Mouse (Mus musculus): ENCODE data around the gene Gap43.

DNA sequence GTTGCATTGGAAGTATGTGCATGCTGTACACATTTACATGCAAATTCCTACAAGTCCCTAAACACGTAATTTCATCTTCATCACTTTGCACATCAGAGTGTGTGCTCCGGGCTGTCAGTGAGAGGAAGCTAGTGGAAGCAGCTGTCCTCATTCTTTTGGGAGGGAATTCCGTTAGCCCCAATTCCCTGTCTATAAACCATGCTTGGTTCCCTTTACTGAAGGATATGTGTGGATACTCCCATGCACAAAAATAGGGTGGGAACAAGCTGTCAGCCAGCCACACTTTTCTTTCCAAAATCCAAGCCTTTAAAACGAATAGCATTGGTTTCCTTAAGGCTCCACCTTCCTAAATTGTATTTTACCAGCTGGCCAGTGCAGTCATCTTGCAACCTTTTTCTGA, 2.1 kb downstream of the Gap43 start:
- TF ChIP-seq GATA1 (IDR thresholded peaks at IDR 0.05; ENCODE audit: borderline replicate concordance, low read length), result no peak
- TF ChIP-seq FLI1 (IDR thresholded peaks at IDR 0.05; ENCODE audit: low read length), result no peak

Measured in megakaryocyte, embryonic 14.5 days (primary cell).